Mouse (Mus musculus): ENCODE measurements around the gene Olfr480. TPM values are rescaled to one million over a fixed set of nuclear protein-coding genes. Genes with fewer than 3 reads are reported as not detected.

Gene Olfr480
- not detected in 2 replicates for polyA plus RNA-seq (2012; ENCODE audit: insufficient read depth, low replicate concordance)

- H3K4me3 ChIP-seq (replicated peaks), result no peak within 1 kb of the TSS
- no peaks in the 10 kb centered on the region for H3K27me3 ChIP-seq (replicated peaks)
- H3K36me3 ChIP-seq (replicated peaks; ENCODE audit: low read length), result no peaks in the 10 kb centered on the region
- TF ChIP-seq GATA1 (IDR thresholded peaks at IDR 0.05; ENCODE audit: borderline replicate concordance, low read length) (no peak), FLI1 (IDR thresholded peaks at IDR 0.05; ENCODE audit: low read length) (no peak)
- no peaks in the 10 kb centered on the region for H3K4me1 ChIP-seq
- H3K9me3 ChIP-seq, result peaks cover 6% of the 10 kb centered on the region; the same call in 1 of the 2 replicates
These were observed at the start of gene Olfr480 for GRCm38 (mm10) chr7:108067246-108067645. Gene Olfr480, minus strand, starts transcription at chr7:108067346.

GRCm38 (mm10) chr7:108100549-108100948, 33.4 kb upstream of the Olfr480 start, which contains the start of gene Olfr483:
Gene Olfr483, plus strand, starts transcription at chr7:108100849.
- TF ChIP-seq FLI1 (IDR thresholded peaks at IDR 0.05; ENCODE audit: low read length) (no peak), GATA1 (IDR thresholded peaks at IDR 0.05; ENCODE audit: borderline replicate concordance, low read length) (no peak)
- no peaks in the 10 kb centered on the region for H3K9me3 ChIP-seq
- no peaks in the 10 kb centered on the region for H3K4me1 ChIP-seq
- no peaks in the 10 kb centered on the region for H3K36me3 ChIP-seq (replicated peaks; ENCODE audit: low read length)
- no peak within 1 kb of the TSS for H3K4me3 ChIP-seq (replicated peaks)
- H3K27me3 ChIP-seq (replicated peaks), result no peaks in the 10 kb centered on the region

GRCm38 (mm10) chr7:108097486-108097885, 30.3 kb upstream of the Olfr480 start, which contains the start of gene Olfr482:
Gene Olfr482, minus strand, starts transcription at chr7:108097586.
- Histone ChIP-seq H3K27me3 (replicated peaks) (no peaks in the 10 kb centered on the region), H3K4me3 (replicated peaks) (no peak within 1 kb of the TSS)
- TF ChIP-seq FLI1 (IDR thresholded peaks at IDR 0.05; ENCODE audit: low read length) (no peak), GATA1 (IDR thresholded peaks at IDR 0.05; ENCODE audit: borderline replicate concordance, low read length) (no peak)

GRCm38 (mm10) chr7:108079555-108079954, 12.4 kb upstream of the Olfr480 start, which contains the start of gene Olfr481:
Gene Olfr481, plus strand, starts transcription at chr7:108079855.
- TF ChIP-seq FLI1 (IDR thresholded peaks at IDR 0.05; ENCODE audit: low read length) (no peak), GATA1 (IDR thresholded peaks at IDR 0.05; ENCODE audit: borderline replicate concordance, low read length) (no peak)
- H3K36me3 ChIP-seq (replicated peaks; ENCODE audit: low read length), result no peaks in the 10 kb centered on the region
- H3K27me3 ChIP-seq (replicated peaks), result no peaks in the 10 kb centered on the region
- H3K4me3 ChIP-seq (replicated peaks), result no peak within 1 kb of the TSS
- H3K4me1 ChIP-seq, result no peaks in the 10 kb centered on the region
- peaks cover 7% of the 10 kb centered on the region; the same call in 1 of the 2 replicates for H3K9me3 ChIP-seq

More at GRCm38 (mm10) chr7:108097486-108097885, 30.3 kb upstream of the Olfr480 start, which contains the start of gene Olfr482:
- H3K9me3 ChIP-seq, result no peaks in the 10 kb centered on the region
- H3K4me1 ChIP-seq, result no peaks in the 10 kb centered on the region
- H3K36me3 ChIP-seq (replicated peaks; ENCODE audit: low read length), result no peaks in the 10 kb centered on the region

GRCm38 (mm10) chr7:108050393-108050792, 16.8 kb downstream of the Olfr480 start, which contains the start of gene Olfr479:
Gene Olfr479, plus strand, starts transcription at chr7:108050693.
- no peaks in the 10 kb centered on the region for H3K27me3 ChIP-seq (replicated peaks)
- TF ChIP-seq GATA1 (IDR thresholded peaks at IDR 0.05; ENCODE audit: borderline replicate concordance, low read length), result no peak
- no peak within 1 kb of the TSS for H3K4me3 ChIP-seq (replicated peaks)
- no peaks in the 10 kb centered on the region for H3K36me3 ChIP-seq (replicated peaks; ENCODE audit: low read length)
- H3K9me3 ChIP-seq, result 0 out of 2 replicates have a peak, but pooled peaks cover 3% of the 10 kb centered on the region
- H3K4me1 ChIP-seq, result no peaks in the 10 kb centered on the region

GRCm38 (mm10) chr7:108033889-108034288, 33.3 kb downstream of the Olfr480 start, which contains the start of gene Olfr478:
Gene Olfr478, minus strand, starts transcription at chr7:108033989.
- TF ChIP-seq GATA1 (IDR thresholded peaks at IDR 0.05; ENCODE audit: borderline replicate concordance, low read length), result no peak
- no peak for TF ChIP-seq FLI1 (IDR thresholded peaks at IDR 0.05; ENCODE audit: low read length)
- H3K9me3 ChIP-seq, result peaks cover 17% of the 10 kb centered on the region
- no peak within 1 kb of the TSS for H3K4me3 ChIP-seq (replicated peaks)
- no peaks in the 10 kb centered on the region for H3K27me3 ChIP-seq (replicated peaks)
- H3K36me3 ChIP-seq (replicated peaks; ENCODE audit: low read length), result no peaks in the 10 kb centered on the region
- no peaks in the 10 kb centered on the region for H3K4me1 ChIP-seq

Other genes starting within 250 kb of the Olfr480 start
- not detected in 2 replicates for gene Olfr469, start 241.8 kb downstream of the Olfr480 start, polyA plus RNA-seq (2012; ENCODE audit: insufficient read depth, low replicate concordance)
- gene Olfr470, start 219.9 kb downstream of the Olfr480 start, polyA plus RNA-seq (2012; ENCODE audit: insufficient read depth, low replicate concordance), result not detected in 2 replicates
- not detected in 2 replicates for gene Olfr472, start 169.4 kb downstream of the Olfr480 start, polyA plus RNA-seq (2012; ENCODE audit: insufficient read depth, low replicate concordance)
- gene Olfr473, start 136.9 kb downstream of the Olfr480 start, polyA plus RNA-seq (2012; ENCODE audit: insufficient read depth, low replicate concordance), result 2.0 TPM in 1 of 2 replicates, not detected in the other
- not detected in 2 replicates for gene Olfr474, start 112.7 kb downstream of the Olfr480 start, polyA plus RNA-seq (2012; ENCODE audit: insufficient read depth, low replicate concordance)
- gene Olfr476, start 102.5 kb downstream of the Olfr480 start, polyA plus RNA-seq (2012; ENCODE audit: insufficient read depth, low replicate concordance), result not detected in 2 replicates
- gene Olfr477, start 80.7 kb downstream of the Olfr480 start, polyA plus RNA-seq (2012; ENCODE audit: insufficient read depth, low replicate concordance), result not detected in 2 replicates
- not detected in 2 replicates for gene Olfr478, start 33.4 kb downstream of the Olfr480 start, polyA plus RNA-seq (2012; ENCODE audit: insufficient read depth, low replicate concordance)
- gene Olfr479, start 16.7 kb downstream of the Olfr480 start, polyA plus RNA-seq (2012; ENCODE audit: insufficient read depth, low replicate concordance), result not detected in 2 replicates
- 0.02 TPM in 1 of 2 replicates, not detected in the other for gene Olfr481, start 12.5 kb upstream of the Olfr480 start, polyA plus RNA-seq (2012; ENCODE audit: insufficient read depth, low replicate concordance)
- gene Olfr482, start 30.2 kb upstream of the Olfr480 start, polyA plus RNA-seq (2012; ENCODE audit: insufficient read depth, low replicate concordance), result not detected in 2 replicates
- not detected in 2 replicates for gene Olfr483, start 33.5 kb upstream of the Olfr480 start, polyA plus RNA-seq (2012; ENCODE audit: insufficient read depth, low replicate concordance)
- gene Olfr484, start 60.1 kb upstream of the Olfr480 start, polyA plus RNA-seq (2012; ENCODE audit: insufficient read depth, low replicate concordance), result not detected in 2 replicates
- not detected in 2 replicates for gene Olfr485, start 92.5 kb upstream of the Olfr480 start, polyA plus RNA-seq (2012; ENCODE audit: insufficient read depth, low replicate concordance)
- gene Olfr486, start 105.4 kb upstream of the Olfr480 start, polyA plus RNA-seq (2012; ENCODE audit: insufficient read depth, low replicate concordance), result not detected in 2 replicates
- not detected in 2 replicates for gene Olfr487, start 147.3 kb upstream of the Olfr480 start, polyA plus RNA-seq (2012; ENCODE audit: insufficient read depth, low replicate concordance)
- gene Olfr488, start 191.0 kb upstream of the Olfr480 start, polyA plus RNA-seq (2012; ENCODE audit: insufficient read depth, low replicate concordance), result not detected in 2 replicates
- not detected in 2 replicates for gene Olfr490, start 221.6 kb upstream of the Olfr480 start, polyA plus RNA-seq (2012; ENCODE audit: insufficient read depth, low replicate concordance)
- gene Olfr491, start 246.1 kb upstream of the Olfr480 start, polyA plus RNA-seq (2012; ENCODE audit: insufficient read depth, low replicate concordance), result not detected in 2 replicates

Data from megakaryocyte, embryonic 14.5 days (primary cell).